Mouse (Mus musculus) spleen, postnatal 10 days (tissue): ENCODE results near the gene Qser1.
A peak's percentile ranks its signal among the peaks of the same experiment; 100 is the strongest.
"Not testable (repeated sequence)": the region's sequence is repeated elsewhere in the genome, so short reads cannot be mapped to it uniquely, and the experiment has no call there.

Source experiments
- DNase-seq, 2 experiments: peaks; one replicate each; pipeline ENCODE4 v3.0.0; 2021 to 2022; ENCODE audit warnings: low spot score in 2 of 2

Gene Qser1

DNA sequence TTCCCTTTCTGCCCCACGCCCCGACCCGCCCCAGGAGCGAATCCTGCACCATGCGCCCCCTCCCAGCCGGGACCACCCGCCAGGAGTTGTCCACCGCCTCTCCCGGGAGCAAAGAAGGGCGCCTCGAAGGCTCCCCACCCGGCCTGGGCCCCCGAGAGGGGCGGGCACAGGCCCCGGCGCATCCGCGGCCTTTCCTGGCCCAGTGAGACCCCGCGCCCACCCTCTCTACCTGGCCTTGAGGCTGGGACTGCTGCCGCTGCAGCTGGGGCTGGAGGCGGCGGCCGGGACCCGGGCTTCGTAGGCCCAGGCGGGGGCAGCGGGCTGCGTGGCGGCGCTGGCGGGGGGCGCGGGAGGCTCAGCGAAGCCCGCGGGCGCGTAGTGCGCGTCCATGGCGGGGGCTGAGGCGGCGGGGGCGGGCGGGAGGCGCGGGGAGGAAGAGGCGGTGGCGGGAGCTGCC lies at the start of gene Qser1:
Qser1 (minus strand) TSS at position 390 of the 457 bp plus-strand sequence.
- DNase-seq = peak in 1 of 2 experiments; percentile 31

DNA sequence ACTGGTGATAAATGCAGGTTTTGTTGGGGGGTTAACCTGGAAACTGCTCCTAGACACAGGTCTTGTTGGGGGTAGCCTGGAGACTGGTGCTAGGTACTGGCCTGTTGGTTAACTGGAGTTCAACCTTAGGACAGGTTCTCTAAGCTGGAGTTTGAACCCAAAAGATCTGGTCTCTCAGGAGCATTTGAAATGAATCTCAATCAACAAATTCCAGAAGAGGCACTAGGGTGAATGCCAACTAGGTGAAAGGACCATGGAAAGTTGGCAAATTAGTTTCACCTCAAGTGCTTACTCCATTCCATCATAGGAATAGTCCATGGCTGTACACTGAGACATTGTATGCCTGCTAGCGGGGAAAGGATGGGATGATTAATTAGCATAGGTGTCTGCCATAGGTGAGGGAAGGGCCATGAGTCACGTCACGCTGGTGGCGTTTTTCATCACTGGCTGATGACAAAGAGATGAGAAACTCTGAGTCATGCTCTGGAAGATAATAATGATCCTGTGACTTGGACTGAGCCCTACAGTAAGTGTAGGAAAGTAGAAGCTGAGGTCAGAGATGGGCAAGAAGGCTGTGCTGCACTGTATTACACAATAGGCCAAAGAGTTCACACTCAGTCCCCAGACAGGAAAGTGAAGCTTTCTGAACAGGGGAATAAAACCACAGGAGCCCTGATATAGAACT lies 47.8 kb upstream of the Qser1 start:
- no peak for DNase-seq

DNA sequence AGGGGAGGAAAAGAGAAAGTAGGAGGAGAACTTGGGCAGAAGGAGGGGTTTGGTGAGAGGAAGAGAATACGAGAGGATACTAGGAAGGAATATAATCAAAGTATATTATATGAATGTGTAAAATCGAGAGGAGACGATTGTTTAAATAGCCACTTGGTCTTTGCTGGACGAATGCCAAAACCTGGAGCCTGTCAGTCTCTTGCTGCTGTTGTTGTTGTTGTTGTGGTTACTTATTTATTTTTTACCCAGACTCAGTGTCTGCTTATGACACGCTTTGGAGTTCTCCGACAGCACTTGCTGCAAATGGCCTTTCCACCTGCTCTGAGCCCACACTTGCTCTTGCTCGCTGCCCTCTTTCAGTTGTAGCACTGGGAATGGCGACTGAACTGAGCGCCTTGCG lies 43.9 kb upstream of the Qser1 start:
- DNase-seq = no peak

DNA sequence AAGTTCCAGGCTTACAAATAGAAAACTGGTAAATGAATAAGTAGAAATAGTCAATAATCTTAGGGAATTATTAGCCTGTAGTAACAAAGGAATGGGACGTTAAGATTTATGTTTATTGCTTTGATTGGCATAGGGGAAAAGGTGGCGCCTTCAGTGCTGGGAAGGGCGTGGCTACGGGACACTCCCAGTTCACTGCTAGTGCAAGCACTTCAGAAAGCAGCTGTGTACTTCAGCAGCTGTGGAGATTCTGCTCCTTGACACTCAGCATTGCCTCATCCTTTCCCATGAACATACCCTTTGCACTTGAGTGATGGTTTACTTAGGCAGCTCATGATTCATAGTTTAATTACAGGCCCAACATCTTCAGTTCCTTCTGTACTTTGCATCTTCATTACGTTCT lies 42.5 kb upstream of the Qser1 start:
- no peak for DNase-seq

DNA sequence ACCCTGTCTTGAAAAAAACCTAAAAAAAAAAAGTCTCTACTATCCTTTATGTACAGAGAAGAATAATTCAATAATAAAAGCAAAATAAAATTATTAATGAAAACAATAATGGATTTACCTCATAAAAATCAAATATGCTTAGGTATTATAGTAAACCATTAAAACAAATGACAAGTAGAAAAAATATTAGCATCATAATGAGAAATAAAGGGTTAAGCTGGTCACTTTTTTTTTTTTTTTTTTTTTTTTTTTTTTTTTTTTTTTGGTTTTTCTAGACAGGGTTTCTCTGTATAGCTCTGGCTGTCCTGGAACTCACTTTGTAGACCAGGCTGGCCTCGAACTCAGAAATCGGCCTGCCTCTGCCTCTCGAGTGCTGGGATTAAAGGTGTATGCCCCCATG lies 41.5 kb upstream of the Qser1 start:
- not testable (repeated sequence) for DNase-seq

DNA sequence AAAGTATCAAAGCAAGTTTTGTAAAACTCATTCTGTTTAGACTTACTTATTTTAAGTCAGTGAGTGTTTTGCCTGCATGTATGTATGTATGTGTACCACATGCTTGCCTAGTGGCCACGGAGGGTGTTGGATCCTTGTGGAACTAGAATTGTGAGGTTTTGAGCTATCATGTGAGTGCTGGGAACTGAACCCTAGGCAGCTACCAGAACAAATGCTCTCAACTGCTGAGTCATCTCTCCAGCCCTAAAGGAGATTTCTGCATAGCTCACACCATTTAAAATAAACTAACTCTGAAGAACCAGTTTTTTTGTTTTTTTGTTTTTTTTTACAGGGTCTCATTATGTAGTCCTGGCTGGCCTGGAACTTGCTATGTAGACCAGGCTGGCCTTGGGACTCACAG lies 39.7 kb upstream of the Qser1 start:
- no peak for DNase-seq

DNA sequence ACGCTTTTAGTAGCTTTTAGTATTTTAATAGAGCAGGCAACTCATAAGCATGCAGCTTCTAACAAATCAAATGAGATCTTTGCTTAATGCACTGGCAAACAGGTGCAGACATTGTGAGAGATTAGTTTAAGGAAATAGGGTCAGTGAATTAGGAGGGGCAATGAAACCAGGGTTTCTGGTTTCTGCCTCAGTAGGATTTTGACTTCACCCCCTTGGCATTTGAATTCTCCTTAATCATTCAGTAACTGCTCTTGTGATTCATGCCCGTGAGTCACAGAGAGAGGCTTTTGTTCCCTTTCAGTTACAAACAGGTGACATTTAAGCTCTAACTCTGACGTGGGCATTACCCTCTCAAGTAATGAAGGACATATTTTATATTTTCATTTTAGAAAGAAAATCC lies 39.2 kb upstream of the Qser1 start:
- no peak for DNase-seq

DNA sequence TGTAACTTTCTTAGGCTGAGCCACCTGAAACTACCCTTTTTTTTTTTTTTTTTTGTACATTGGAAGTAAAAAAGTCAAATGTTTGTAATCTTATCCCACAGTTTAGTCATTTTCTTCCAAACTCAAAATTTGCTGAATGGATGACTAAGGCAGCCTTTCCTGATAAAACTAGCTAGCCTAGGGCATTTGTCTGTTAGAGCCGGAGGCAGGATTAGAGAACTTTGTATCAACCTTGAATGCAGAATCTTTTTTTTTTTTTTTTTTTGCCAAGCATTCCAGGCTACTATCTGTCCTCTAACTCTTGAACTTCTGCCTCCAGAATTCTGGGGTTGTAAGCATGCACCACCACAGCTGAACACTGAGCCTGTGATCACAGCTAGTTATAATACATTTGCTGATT lies 38.3 kb upstream of the Qser1 start:
- DNase-seq = no peak

DNA sequence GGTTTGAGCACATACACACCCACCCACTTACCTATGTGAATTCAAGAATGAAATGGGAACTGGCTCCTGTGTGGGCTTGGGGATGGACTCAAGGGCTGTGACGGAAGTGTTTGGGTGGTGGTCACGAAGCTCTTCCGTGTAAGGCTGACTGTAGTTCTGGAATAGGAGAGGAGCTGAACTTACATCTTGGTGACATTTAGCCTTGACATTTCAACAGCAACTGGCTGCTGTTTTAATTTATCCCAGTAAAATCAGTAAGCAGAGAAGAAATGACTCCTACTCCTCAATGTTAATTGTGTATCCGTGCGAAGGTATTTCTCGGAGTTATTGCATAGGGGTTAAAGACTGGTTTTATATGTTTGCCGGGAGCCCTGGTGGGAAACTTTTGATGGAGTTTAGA lies 36.0 kb upstream of the Qser1 start:
- DNase-seq = no peak

DNA sequence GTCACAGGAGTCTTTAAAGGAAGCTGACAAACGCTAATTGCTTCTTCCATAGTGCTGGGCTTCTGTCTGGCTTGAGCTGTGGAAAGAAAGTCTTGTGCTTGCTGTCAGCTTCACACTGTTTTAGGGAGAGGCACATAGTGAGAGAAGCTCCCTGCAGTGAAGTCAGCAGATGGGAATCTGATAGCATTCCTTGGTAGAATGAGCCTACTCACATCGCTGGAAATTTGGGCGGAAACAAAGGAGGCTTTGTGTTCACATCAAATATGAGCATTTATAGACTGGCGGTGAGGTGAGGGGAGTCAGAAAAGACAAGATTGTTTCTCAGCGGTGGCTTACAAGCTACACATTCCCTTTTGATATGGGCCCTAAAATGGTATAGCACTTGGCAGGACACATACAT lies 35.1 kb upstream of the Qser1 start:
- no peak for DNase-seq

DNA sequence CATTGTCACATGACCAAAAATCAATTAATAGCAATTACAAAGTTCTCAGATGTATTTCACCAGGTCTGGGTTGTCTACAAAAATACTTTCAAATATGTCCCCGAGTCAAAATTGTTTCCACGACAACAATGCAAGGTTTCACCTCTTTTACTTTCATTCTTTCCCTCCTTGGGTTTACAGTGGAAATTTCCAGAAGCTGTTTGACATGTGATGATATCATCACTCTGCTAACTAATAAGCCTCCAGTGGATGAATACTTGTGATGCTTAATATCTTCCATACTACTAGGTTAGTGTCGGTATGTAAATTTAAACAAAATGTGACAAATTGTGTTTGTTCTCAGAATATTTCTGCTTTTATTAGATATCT lies 33.4 kb upstream of the Qser1 start:
- DNase-seq = no peak

DNA sequence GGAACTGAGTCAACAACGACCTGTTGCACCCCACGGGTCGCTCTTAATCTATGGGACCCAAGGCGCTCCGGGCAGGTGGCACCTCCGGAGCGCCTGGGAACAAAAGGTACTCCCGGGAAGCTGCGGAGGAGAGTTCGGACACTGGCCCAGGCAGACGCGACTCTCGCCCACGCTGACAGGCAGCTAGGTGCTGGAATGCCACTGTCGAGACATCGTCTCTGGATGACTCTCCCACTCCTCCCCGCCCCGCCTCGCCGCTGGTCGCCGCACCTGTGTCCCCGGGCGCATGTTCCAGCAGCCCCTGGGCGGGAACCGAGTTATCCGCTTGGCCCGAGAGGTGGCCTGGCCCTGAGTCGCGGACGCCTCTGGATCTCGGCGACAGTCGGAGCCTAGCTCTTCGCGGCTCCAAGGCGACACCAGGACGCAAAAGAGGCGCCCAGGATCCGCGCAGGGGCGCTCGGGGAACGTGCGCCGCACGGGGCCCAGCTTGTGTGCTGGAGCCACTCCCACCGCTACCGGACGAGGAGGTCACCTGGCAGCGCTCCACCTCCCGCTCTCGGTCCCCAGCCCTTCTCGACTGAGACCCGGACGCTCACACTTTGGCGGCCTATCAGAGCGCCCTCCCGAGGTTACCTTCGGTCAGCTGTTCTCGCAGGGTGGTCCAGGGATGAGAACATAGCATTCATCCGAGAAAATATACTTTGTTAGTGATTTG lies 32.9 kb upstream of the Qser1 start, which contains the start of gene Prrg4:
Prrg4 (minus strand) TSS at position 601 of the 715 bp plus-strand sequence.
- DNase-seq = peak; percentile 16 to 53

DNA sequence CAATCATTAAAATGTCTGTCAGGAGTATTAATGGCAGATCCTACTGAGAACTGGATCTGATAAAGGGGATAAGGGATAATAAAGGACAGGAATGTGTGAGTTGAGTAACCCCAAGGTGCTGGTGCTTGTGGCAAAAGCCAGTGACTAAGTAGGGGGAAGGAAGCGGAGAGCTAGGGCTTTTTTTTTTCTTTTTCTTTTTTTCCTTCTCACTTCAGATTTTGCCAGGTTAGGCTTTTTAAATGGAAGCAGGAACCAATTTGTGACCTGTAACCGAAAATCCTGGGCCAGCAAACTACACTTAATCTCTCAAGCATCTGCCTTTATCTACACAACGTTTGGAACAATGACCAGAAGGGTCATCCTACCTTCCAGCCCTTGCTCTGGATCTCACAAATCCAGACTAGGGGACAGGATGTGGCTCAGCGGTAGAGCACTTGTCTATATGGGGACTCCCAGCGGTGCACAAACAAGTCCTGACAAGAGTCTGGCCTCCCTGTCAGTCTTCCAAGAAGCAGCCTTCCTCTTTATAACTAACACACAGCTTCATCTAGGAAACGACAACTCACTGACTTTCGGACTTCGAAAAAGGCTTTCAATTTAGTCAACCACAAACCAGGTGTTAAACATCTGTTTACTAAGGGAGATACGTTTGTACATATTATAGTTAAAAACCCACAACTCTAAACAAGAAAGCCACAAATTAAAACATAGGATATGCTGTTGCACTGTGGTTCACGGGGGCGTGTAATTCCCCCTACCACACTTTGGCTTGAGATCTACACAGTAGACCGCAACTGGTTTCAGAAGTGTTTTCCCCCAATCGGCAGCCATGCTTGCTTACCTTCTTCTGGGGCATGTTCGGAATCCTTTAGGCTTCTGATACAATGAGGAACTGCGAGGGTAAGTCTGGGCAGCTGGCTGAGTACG lies 31.9 kb upstream of the Qser1 start:
- DNase-seq = peak; percentile 8 to 17

DNA sequence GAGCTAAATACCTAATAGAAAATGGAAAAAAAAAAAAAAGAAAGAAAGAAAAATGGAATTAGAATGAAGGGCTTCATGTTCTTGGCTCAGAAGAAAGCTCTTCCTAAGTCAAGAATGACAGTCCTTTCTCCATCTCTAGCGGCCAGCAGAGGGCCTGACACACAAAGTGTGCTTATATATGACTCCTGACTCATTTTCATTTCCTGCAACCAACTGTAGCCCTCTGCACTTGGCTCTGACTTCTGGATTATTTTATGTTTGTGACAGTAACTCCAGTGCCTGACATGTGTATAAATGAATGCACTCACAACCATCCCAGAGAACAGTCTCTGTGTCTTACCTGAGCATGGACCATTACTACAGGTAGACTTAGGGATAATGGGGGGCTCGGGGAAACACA lies 31.1 kb upstream of the Qser1 start:
- peak in 1 of 2 experiments; percentile 47 for DNase-seq

DNA sequence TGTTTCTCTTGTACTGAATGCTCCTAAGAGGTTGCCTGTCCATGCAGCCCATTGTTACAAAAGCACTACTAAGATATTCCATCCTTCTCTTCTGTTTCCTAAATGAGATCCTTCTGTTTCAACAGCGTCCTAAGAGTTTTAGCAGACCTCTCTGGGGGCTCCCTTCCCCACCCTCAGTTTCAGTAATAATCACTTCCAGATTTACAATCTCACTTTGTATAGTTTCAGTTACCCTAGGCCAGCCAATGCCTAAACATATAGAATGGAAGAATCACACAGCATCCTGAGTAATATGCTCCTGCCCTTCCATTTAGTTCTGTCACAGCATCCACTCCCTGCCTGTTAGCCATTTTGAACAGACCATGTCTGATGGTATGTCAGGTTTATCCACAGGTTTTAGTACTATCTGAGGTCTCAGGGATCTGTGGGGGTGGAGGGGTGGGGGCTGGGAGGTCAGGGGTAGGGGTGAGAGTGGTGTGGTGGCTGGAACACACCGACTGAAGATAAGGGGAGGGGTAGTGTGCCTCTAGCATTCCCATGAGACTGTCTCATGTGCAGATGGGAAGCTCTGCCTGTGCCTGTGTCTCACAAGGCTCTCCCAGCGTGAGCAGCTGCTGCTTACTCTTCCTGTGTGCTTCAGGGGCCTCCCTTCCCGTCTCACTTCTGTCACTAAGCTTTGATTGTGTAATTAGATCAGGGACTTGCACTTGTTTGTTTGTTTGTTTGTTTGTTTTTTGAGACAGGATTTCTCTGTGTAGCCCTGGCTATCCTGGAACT lies 30.3 kb upstream of the Qser1 start:
- DNase-seq = no peak

DNA sequence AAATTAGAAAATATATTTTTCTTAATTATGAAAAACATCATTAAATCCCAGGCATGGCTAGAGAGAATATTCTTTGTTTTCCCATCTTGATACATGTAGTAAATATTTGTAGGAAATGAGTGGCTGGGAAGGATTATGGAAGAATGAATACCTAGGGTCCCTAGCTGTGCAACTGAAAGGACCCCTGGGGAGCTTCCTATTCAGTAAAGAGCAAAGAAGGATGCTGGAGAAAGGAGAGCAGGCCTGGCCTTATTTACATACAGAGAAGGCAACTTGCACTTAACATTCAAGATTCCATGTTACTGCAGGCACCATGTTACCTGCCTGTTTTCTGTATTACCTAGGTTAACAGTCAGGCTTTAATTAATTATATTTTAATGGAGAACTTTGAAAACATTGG lies 26.0 kb upstream of the Qser1 start:
- DNase-seq = no peak

DNA sequence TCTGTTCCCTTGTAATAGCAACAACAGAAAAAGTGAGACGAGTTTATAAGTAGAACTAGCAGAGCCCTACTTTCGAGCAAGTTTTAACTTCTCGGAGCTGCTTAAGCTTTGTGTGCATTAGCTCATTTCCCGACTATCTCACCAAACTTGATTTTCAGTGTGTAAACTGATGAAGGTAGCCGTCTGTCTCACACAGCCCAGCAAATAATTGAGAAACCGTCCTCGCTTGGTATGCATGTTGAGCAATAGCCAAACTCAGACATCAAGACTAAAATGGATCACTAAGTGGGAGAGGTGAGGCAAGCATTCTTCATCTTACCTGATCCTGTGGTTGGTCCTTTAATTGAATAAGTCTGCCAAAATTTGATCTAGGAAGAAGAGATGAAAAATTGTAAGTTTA lies 25.2 kb upstream of the Qser1 start:
- no peak for DNase-seq

DNA sequence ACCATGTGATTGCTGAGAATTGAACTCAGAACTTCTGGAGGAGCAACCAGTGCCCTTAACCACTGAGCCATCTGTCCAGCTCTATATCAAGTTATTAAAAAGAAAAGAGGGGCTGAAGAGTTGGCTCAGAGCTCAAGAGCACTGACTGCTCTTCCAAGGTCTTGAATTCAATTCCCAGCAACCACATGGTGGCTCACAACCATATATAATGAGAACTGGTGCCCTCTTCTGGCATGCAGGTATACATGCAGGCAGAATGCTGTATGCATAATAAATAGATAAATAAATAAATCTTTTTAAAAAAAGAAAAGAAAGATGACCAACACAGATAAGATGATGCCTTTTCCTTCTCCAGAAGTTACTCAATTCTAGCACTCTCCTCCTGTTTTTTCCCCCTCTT lies 24.4 kb upstream of the Qser1 start:
- no peak for DNase-seq

DNA sequence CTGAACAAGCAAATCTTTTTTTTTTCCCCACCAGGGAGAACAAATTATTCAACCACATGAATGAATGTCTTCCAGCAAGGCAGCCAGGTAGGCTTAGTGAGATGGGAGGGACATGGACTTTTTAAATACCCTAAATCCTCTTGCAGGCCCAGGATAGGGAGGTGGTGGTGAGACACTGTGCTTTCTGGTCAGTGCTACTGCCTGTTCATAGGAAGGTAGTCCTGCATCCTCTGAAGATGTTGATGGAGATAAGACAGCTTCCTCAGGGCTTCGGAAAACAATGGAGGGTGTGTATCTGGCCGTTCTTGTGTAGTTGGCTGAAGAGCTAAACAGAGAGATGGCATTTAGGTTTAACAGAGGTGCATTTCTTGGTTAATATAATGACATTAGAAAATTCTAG lies 15.9 kb upstream of the Qser1 start:
- no peak for DNase-seq

DNA sequence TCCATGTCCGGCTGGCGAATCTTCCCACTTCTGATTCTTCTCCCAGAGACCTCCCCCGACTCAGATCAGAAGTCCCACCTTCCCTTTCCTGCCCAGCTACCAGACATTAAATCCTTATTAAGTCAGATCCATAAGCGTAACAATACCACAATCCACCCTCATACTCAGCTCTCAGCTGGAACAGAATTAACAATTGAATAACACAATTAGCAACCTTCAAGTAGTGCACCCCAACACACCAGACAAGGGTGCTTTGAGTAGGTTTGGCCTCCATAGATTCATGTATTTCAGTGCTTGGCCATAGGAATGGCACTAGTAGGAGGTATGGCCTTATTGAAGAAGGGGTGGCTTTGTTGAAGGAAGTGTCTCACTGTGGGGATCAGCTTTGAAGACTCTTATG lies 9.6 kb upstream of the Qser1 start:
- DNase-seq = no peak

DNA sequence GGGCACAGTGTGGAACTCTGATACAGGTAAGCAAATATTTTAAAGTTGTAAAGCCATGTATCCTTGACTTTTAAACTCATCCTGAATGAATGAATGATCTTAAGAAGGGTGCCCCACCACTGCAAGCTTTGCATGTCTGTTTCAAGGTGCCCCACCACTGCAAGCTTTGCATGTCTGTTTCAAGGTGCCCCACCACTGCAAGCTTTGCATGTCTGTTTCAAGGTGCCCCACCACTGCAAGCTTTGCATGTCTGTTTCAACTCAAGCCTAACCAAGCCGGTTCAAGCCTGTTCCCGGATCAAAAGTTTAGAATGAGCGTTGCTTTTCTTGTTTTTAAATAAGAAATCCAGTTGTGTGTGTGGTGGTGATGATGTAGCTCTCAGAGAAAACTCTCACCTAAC lies 2.2 kb upstream of the Qser1 start:
- DNase-seq = not testable (repeated sequence)
